Mouse (Mus musculus) Patski (cell line): ENCODE measurements around the gene Vps8. TPM values are rescaled to one million over a fixed set of nuclear protein-coding genes. Genes with fewer than 3 reads are reported as not detected.
"Not testable (repeated sequence)": the region's sequence is repeated elsewhere in the genome, so short reads cannot be mapped to it uniquely, and the experiment has no call there.

Experiments
- ATAC-seq: fragments of 100-300 bp; one replicate; pipeline ENCODE4 v1.8.0; 2021
- CTCF ChIA-PET: fragments of 350-600 bp; sonication (Branson Sonifier 250); formaldehyde crosslinking; loops from one replicate; lab custom pipeline; 2022; ENCODE audit warnings: inconsistent platforms; lab: Charles Lee
- POLR2A ChIA-PET: fragments of 350-600 bp; sonication (Branson Sonifier 250); formaldehyde crosslinking; loops from one replicate; lab custom pipeline; 2022; ENCODE audit warnings: antibody characterized with exemption, inconsistent platforms; lab: Charles Lee
- DNase-seq: peaks from one replicate; pipeline ENCODE4 v3.0.0-alpha.2; 2011; ENCODE audit warnings: low read depth, low spot score
- H3K27me3 ChIP-seq: fragments of 371-371 bp; one replicate; pipeline ENCODE4 v1.5.1; 2021
- CTCF ChIP-seq: fragments of 100-300 bp; IDR thresholded peaks from one replicate; pipeline ENCODE4 v1.5.1; 2021
- in situ Hi-C: fragments of 300-500 bp; cut with MboI; formaldehyde crosslinking; loops from 3 replicates; pipeline ENCODE4 v1.11.1; 2018; ENCODE audit warnings: low pct_unique_long_range_greater_than_20kb, mixed read lengths
- polyA plus RNA-seq: library from polyadenylated mRNA; unstranded; gene quantifications from one replicate; pipeline ENCODE4 v1.2.3, GENCODE M21; 2021

The Vps8 gene
- polyA plus RNA-seq, 1 experiment from 2014 or later = 18.9 TPM

DNA sequence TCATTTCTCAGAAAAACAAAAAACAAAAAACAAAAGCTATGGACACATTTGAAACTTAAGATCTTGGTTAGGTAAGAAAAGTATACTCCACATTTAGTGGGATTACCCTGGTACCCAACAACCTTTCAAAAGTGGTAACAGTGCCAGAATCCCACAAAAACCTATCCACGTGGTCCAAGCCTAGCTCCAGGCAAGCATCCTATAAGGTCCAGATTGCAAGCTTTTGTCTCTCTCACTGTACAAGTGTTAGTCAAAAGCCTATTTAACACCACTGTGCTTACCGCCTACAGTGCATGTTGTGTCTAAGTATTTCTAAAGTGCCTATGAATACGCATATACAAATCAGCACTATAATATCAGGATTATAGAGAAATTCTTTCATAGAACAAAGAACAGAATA is 227.4 kb downstream of the Vps8 start:
- ATAC-seq (no peak), DNase-seq (no peak)
- no peak for TF ChIP-seq CTCF
- ChIA-PET POLR2A (no interaction called here), CTCF (interaction anchor here (0.8 kb wide), 1 partner anchor 11 kb away, joined by 3 read pairs; no protein-coding TSS in a partner anchor)
- in situ Hi-C loops = no loop called here
- H3K27me3 ChIP-seq = no peaks in the 10 kb centered on the region

DNA sequence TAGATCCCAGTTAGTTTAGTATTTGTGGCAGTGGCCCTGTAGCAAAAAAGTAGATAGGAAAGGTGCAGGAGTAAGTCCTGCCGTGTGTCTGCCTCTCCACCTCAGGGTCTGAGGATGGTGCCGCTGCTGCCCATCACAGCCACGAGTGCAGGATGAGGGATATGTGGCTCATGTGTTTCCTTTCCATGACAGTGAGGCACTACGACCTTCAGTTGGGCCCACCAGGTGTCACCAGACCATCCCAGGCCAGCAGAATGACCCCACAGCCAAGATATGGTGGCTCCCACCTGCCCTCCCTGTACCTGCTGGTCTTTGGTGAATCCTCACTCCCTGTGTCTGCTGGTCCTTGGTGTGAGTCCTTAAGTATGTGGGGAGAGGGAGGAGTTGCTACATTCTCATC is 228.2 kb downstream of the Vps8 start:
- DNase-seq = no peak
- no peak for TF ChIP-seq CTCF
- in situ Hi-C loops = no loop called here
- CTCF ChIA-PET = interaction anchor here (0.8 kb wide), 1 partner anchor 10 kb away, joined by 3 read pairs; no protein-coding TSS in a partner anchor
- H3K27me3 ChIP-seq = no peaks in the 10 kb centered on the region
- no peak for ATAC-seq
- POLR2A ChIA-PET = no interaction called here

DNA sequence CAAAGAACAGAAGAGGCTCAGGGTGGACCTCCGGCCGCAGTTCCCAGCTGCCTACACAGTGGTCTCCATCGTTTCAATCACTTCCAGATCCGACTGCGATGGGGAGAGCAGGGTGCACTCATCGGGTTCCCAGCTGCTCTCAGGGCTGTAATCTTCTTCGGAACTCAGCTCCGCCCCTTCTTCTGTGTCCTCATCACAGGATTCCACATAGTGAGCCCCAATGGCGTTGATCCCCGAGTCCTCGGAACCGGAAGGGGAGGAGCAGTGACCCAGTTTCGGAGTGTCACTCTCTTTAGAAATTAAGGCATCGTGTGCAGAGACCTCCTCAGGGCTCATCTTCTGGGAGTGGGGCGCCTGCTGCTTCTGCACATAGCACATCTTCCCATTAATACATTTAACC is 230.2 kb downstream of the Vps8 start:
- no peak for DNase-seq
- ChIA-PET CTCF (interaction anchor here (1.3 kb wide), 1 partner anchor 19 kb away, joined by 3 read pairs; no protein-coding TSS in a partner anchor), POLR2A (no interaction called here)
- H3K27me3 ChIP-seq = no peaks in the 10 kb centered on the region
- TF ChIP-seq CTCF = no peak
- no peak for ATAC-seq
- in situ Hi-C loops = no loop called here

DNA sequence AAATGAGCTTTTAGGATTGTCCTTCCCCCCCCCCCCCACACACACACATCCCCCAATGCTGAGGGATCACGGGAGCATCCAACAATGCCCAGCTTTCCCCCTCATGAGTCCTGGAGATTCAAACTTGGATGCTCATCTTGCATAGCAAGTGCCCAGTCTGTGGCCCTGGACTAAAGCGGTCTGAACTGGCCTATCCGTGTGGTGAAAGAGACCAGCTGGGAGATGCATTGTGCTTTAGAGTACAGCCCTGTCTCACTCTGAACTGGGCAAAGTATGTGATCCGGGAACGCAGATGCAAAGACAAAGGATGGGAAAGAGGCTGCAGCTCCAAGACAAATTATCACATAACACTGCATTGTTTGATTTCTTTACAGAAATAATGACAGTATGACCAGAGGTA is 231.5 kb downstream of the Vps8 start:
- in situ Hi-C loops = no loop called here
- H3K27me3 ChIP-seq = no peaks in the 10 kb centered on the region
- ChIA-PET POLR2A (no interaction called here), CTCF (no interaction called here)
- DNase-seq = no peak
- TF ChIP-seq CTCF = no peak
- ATAC-seq = no peak

DNA sequence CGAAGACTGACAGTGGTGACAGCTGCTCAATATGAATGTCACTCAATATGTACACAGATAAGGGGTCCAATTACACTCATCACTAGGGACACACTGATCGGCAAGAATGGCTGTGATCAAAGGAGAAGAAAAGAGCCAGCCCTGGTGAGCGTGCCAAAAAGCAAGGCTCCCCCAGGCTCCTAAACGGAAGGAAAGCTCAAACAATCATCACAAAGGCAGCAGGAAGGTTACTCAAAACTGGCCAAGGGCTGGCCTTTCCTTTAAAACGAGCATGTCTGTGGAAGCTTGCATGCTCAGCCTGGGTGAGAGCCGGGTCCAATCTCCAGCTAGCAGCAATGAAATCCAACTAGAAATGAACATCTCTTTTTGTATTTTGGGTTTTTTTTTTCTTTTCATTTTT is 232.4 kb downstream of the Vps8 start:
- no peak for TF ChIP-seq CTCF
- POLR2A ChIA-PET = no interaction called here
- ATAC-seq (no peak), DNase-seq (no peak)
- no peaks in the 10 kb centered on the region for H3K27me3 ChIP-seq
- CTCF ChIA-PET = no interaction called here
- in situ Hi-C loops = no loop called here

DNA sequence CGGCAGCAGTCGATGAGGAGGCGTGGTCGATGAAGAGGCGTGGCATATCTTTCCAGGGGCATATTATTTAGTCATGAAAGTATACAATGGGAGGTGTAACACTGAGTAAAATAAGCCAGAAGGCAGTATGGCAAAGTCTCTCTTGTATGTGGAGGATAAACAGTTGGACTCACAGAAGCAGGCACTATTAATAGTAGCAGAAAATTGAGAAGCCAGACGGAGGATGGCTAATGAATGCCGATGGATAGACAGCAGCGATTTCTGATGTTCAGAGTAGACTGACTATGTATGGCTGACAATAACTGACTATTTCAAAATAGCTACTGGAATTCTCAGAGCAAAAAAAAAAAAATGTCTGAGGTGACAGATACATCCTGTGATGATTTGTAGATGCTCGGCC is 233.0 kb downstream of the Vps8 start:
- no peaks in the 10 kb centered on the region for H3K27me3 ChIP-seq
- ATAC-seq (no peak), DNase-seq (no peak)
- ChIA-PET CTCF (no interaction called here), POLR2A (no interaction called here)
- in situ Hi-C loops = no loop called here
- no peak for TF ChIP-seq CTCF

DNA sequence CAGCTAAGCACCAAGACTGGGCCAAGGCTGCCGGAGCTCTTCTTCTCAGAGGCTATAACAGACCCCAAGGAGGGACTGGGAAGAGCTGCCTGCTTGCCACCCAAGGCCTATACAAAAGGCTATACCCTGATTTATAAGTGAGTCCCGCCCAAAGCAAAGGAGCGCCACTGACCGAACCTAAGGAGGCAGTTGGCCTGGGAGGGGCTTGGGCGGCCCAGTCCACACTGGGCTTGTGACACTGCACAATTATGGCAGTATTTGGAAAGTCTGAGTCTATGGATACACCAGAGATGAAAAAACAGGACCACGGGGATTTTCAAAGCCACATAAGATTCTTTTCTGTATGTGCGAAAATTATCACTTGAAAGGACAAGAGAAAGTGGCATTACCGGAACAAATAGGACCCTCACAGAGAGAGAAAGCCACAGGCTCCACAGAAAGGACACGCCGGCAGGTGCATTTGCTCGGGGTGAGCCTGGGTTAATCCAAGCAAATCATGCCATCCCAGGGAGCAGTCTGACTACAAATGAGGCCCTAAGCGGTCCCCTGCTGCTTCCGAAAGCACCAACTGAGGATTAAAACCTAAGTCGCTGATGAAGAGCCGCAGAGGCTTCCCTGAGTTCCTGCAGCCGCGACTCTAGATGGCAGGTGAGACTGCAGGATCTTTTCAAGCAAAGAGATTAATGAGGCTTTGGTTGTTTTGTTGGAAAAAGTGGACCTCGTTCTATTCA is 241.9 kb downstream of the Vps8 start:
- in situ Hi-C loops = no loop called here
- no peaks in the 10 kb centered on the region for H3K27me3 ChIP-seq
- ATAC-seq (no peak), DNase-seq (no peak)
- ChIA-PET CTCF (no interaction called here), POLR2A (no interaction called here)
- no peak for TF ChIP-seq CTCF

DNA sequence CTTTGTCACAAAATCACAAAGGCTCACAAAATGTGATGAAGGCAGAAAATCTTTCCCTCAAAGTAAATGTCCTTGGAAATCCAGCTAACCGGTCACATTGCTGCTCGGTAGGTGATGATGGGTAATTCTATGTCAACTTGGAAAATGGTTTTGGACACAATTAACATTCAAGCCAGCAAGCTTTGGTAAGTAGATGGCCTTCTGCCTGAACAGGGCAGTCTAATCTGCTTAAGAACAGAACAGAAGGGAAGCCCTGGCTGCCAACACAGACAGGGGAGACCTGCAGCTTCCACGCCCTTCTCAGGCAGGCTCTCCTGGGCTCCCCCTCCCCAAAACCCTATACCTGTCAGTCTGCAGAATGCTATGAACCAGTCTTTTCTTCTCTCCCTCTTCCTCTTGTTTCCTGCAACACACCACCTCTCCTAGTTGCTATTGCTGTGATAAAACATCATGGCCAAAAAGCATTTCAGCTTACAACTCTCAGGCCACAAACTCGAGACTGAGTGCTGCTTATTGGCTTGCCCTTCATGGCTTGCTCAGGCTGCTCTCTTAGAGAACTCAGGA is 242.6 kb downstream of the Vps8 start:
- TF ChIP-seq CTCF = no peak
- ATAC-seq (no peak), DNase-seq (no peak)
- POLR2A ChIA-PET = no interaction called here
- CTCF ChIA-PET = no interaction called here
- in situ Hi-C loops = no loop called here
- H3K27me3 ChIP-seq = no peaks in the 10 kb centered on the region

DNA sequence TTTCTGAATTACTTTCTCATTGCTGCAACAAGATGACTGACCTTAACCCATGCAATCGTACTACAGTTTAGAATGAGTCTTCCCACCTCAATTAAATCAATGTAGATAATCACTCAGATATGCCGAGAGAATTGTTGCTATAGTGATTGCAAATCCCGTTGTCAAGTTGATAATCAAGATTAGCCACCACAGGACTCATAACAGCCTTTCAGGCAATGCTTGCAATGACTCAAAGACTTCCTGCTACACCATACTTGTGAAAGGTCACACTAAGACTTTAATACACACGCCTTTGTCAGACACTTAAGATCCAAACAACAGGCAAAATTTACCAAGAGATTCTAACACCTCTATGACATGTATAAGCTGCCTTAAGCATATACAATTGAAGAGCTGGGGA is 249.0 kb downstream of the Vps8 start:
- ATAC-seq = no peak
- no peak for DNase-seq
- ChIA-PET CTCF (interaction anchor here (1.2 to 2.0 kb wide), 2 partner anchors 15 to 19 kb away, joined by 3 to 5 read pairs; no protein-coding TSS in a partner anchor), POLR2A (interaction anchor here (0.6 kb wide), 1 partner anchor 33 kb away, joined by 3 read pairs; no protein-coding TSS in a partner anchor)
- in situ Hi-C loops = no loop called here
- H3K27me3 ChIP-seq = no peaks in the 10 kb centered on the region
- no peak for TF ChIP-seq CTCF

DNA sequence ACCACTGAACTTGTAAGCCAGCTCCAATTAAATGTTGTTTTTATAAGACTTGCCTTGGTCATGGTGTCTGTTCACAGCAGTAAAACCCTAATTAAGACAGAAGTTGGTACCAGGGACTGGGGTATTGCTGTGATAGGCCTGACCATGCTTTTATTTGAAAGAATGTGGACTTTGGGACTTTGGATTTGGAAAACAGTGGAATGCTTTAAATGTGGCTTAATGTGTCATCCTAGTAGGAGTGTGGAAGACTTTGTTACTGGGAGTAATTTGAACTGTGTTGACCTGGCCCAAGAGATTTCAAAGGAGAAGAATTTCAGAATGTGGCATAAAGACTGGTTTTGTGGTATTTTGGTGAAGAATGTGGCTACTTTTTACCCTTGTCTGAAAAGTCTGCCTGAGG is 250.1 kb downstream of the Vps8 start:
- POLR2A ChIA-PET, ATAC-seq, in situ Hi-C loops, H3K27me3 ChIP-seq, DNase-seq: not testable (repeated sequence)
- CTCF ChIA-PET = interaction anchor here (1.2 kb wide), 1 partner anchor 20 kb away, joined by 3 read pairs; no protein-coding TSS in a partner anchor

DNA sequence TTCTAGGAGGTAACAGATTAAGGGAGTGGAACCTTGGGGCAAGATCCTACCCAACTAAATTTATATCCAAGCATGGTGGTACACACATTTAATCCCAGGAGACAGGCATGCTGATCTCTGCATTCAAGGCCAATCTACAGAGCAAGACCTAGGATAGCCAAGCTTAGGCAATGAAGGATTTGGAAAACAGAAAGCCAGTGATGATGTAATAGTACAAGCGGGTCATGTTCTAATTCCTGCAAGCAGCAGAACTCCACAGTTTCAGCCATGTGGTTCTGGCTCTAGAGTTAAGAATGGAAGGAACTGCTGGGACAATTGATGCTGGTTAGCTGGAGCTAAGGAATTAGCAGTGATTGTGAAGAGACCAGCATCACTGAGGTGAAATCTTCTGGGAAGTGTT is 250.7 kb downstream of the Vps8 start:
- POLR2A ChIA-PET, CTCF ChIA-PET, H3K27me3 ChIP-seq, in situ Hi-C loops, ATAC-seq, DNase-seq: not testable (repeated sequence)
